Mouse (Mus musculus) lung, embryonic 14.5 days (tissue): Measurements from ENCODE around the gene Phip. TPM values are rescaled to one million over a fixed set of nuclear protein-coding genes. Genes with fewer than 3 reads are reported as not detected.

ENCODE experiments used
- ATAC-seq: fragments of 200-750 bp; cut with Nextera tagmentation; 2 replicates; pipeline ENCODE4 v1.8.0; 2017; ENCODE audit warnings: mild to moderate bottlenecking, moderate TSS enrichment, moderate library complexity; ENCODE audit not compliant: insufficient read depth
- DNase-seq: peaks from one replicate; pipeline ENCODE4 v3.0.0-alpha.2; 2015
- H3K27ac ChIP-seq: fragments of 300-500 bp; sonication (generic); 2 replicates; pipeline ENCODE4 v1.5.1; 2014; ENCODE audit warnings: low read depth, mild to moderate bottlenecking, moderate library complexity
- H3K27me3 ChIP-seq: fragments of 300-500 bp; sonication (generic); 2 replicates; pipeline ENCODE4 v1.6.1; 2014; ENCODE audit warnings: low read length, control low read depth; ENCODE audit not compliant: insufficient read depth
- H3K36me3 ChIP-seq: fragments of 300-500 bp; sonication (generic); 2 replicates; pipeline ENCODE4 v1.6.1; 2014; ENCODE audit warnings: control low read depth; ENCODE audit not compliant: insufficient read depth
- H3K4me1 ChIP-seq: fragments of 300-500 bp; sonication (generic); 2 replicates; pipeline ENCODE4 v1.6.1; 2014; ENCODE audit warnings: antibody characterized with exemption, control low read depth; ENCODE audit not compliant: insufficient read depth
- H3K4me2 ChIP-seq: fragments of 300-500 bp; sonication (generic); 2 replicates; pipeline ENCODE4 v1.6.1; 2014; ENCODE audit warnings: mild to moderate bottlenecking
- H3K4me3 ChIP-seq: fragments of 300-500 bp; sonication (generic); 2 replicates; pipeline ENCODE4 v1.5.1; 2014; ENCODE audit warnings: low read depth, low read length
- H3K9ac ChIP-seq: fragments of 300-500 bp; sonication (generic); 2 replicates; pipeline ENCODE4 v1.6.1; 2014
- H3K9me3 ChIP-seq: fragments of 300-500 bp; sonication (generic); 2 replicates; pipeline ENCODE4 v1.6.1; 2016; ENCODE audit warnings: low read depth, low read length, control low read depth
- CTCF ChIP-seq: IDR thresholded peaks from 2 replicates; pipeline ENCODE4 v1.5.1; 2016; ENCODE audit warnings: antibody characterized with exemption, low read depth
- WGBS: fragments of 180-500 bp; shearing (Covaris S2); extraction: QIAGEN DNeasy Blood & Tissue Kit; methylation state at CpG from one replicate; pipeline ENCODE4 v1.1.7; 2014; 5-methylcytosine and 5-hydroxymethylcytosine counted together
- polyA plus RNA-seq: library from polyadenylated mRNA; unstranded; fragments of >200 nt; fragmentation: Nextera tagmentation; extraction: Ambion mirVana; gene quantifications from 2 replicates; pipeline ENCODE4 v1.2.1, GENCODE M21; 2014

Phip gene
- polyA plus RNA-seq, 1 experiment from 2014 or later = 89.4 TPM

DNA sequence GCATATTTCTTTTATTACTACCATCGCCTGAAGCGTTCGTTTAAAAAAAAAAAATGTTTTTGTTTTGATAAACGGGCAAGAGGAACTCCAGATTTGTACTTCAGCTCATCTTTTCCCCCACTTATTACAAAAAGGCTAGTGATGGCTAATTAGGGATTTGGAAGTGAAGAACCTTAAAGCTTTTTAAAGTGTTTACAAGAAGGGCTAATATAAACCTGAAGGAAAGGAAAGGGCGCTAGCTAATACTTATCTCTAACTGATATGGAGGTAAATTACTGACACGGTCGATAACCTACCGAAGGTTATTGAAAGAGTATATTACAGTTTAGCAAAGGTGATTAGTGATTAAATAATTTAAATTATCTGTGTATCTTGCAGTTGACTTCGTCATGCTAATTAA lies 903 bp upstream of the Phip start:
- H3K27ac ChIP-seq = peak overlapping the region; percentile 99
- H3K9ac ChIP-seq = peak overlapping the region; percentile 98
- peak overlapping the region; percentile 89 for H3K4me3 ChIP-seq
- TF ChIP-seq CTCF = no peak
- H3K9me3 ChIP-seq = no peaks in the 10 kb centered on the region
- DNase-seq (no peak), ATAC-seq (no peak)
- peak overlapping the region; percentile 84 for H3K4me2 ChIP-seq
- H3K27me3 ChIP-seq = no peaks in the 10 kb centered on the region
- H3K4me1 ChIP-seq = no peaks in the 10 kb centered on the region
- no peaks in the 10 kb centered on the region for H3K36me3 ChIP-seq
- 2% methylated on average over 9 of the region's 9 CpGs for WGBS

DNA sequence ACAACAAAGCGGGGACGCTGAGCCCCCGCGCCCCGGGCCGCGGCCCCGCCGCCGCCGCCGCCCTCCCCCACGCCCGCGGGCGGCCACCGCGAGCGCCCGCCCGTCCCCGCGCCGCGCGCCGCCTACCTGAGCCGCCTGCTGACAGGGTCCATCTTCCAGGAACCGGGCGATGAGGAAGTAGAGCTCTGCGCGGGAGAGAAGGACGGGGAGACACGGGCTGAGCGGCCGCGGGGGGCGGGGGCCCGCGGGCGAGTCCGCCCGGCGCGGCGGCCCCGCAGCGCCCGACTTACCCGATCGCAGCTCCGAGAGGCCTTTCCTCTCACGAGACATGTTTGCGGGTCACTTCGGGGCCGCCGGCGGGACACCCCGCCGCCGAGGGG lies 364 bp downstream of the Phip start:
- Histone ChIP-seq H3K4me1 (no peaks in the 10 kb centered on the region), H3K27me3 (no peaks in the 10 kb centered on the region), H3K4me3 (peak overlapping the region; percentile 89), H3K27ac (peak overlapping the region; percentile 99), H3K36me3 (peaks cover 5% of the 10 kb centered on the region; the same call in 1 of the 2 replicates), H3K4me2 (peak overlapping the region; percentile 84), H3K9me3 (no peaks in the 10 kb centered on the region), H3K9ac (peak overlapping the region; percentile 98)
- ATAC-seq (peak; percentile 58), DNase-seq (no peak)
- no peak for TF ChIP-seq CTCF
- WGBS = under 1% methylated on average over 58 of the region's 61 CpGs

DNA sequence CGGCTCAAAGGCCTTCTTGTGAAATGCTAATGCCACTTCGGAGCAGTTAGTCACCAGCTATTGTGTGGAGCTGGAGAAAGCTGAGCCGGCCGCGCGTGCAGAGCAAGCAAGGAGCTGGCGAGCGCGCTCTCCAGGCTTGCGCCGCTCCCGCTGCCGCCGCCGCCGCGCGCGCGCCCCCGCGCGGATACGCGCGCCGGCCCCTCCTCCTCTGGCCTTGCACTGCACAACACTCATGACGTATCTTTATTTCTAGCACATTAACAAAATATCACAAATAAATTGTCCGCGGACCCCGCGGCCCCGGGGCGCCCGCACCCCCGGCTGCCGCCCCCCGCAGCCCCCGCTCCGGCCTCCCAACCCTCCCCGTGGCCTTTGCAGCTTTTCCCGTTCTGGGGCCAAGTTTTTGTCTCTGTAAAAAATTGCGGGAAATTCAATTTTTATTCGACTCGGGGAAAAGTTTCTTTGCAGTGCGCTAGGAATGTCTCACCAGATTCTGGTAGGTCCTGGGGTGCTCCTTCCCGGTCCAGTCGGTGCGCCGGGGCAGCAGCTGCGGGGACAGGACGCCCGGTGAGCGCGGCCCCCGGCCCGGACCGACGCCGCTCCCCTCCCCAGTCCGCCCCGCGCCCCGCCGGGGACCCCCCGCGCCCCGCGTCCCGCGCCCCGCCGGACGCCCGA lies 992 bp downstream of the Phip start:
- peak; percentile 94 for DNase-seq
- H3K4me2 ChIP-seq = peak overlapping the region; percentile 84
- under 1% methylated on average over 72 of the region's 75 CpGs for WGBS
- H3K36me3 ChIP-seq = peaks cover 5% of the 10 kb centered on the region; the same call in 1 of the 2 replicates
- no peaks in the 10 kb centered on the region for H3K4me1 ChIP-seq
- H3K27me3 ChIP-seq = no peaks in the 10 kb centered on the region
- peak overlapping the region; percentile 89 for H3K4me3 ChIP-seq
- peak overlapping the region; percentile 99 for H3K27ac ChIP-seq
- no peaks in the 10 kb centered on the region for H3K9me3 ChIP-seq
- no peak for TF ChIP-seq CTCF
- peak overlapping the region; percentile 98 for H3K9ac ChIP-seq
- ATAC-seq = peak; percentile 87

DNA sequence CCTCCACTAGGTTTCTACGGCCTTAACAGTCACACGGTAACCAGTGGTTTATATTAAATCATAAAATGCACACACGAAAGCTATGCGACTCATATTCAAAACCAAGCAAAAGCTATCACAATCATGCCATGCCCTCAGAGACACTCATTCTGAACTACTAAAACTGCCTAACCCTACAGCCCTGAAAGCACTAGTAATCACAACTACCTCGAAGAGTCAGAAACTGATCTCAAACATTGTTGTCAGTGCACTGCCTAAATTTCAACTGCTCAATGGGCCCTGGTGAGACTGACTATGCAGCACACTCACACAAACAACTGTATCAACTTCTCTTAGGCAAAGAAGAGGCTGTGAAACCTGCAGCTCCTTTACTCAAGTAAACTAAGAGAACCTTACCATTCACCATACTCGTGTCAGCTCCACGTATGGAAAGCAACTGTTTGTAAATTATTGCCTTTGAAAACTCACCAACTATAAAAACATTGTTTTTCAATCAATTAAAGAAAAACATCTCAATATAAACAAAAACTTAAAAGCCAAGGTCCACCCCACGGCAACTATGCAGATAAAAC lies 1.9 kb downstream of the Phip start:
- Histone ChIP-seq H3K9me3 (no peaks in the 10 kb centered on the region), H3K27ac (peak overlapping the region; percentile 99; the same call in 1 of the 2 replicates), H3K27me3 (no peaks in the 10 kb centered on the region), H3K4me3 (peak overlapping the region; percentile 89), H3K9ac (peak overlapping the region; percentile 98), H3K4me1 (no peaks in the 10 kb centered on the region), H3K36me3 (peaks cover 5% of the 10 kb centered on the region; the same call in 1 of the 2 replicates), H3K4me2 (peak overlapping the region; percentile 84)
- ATAC-seq (no peak), DNase-seq (peak; percentile 18)
- WGBS = 15% methylated on average over 8 of the region's 8 CpGs
- no peak for TF ChIP-seq CTCF

DNA sequence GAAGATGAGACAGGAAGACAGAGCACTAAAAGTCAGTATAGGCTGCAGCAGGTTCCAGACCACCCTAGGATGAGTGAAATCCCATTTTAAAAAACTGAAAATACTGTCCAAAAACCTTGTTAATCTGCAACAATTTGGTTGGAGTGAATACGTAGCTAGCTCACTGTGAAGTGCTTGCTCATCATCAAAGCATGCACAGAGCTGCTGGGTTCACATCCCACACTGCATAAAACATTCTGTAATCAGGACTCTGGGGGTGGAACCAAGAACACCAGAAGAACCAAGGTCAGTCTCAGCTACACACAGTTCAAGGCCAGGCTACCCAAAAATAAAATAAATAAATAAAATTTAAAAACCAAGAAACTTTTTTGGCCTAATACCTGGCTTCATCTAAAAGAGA lies 3.9 kb downstream of the Phip start:
- 50% methylated on average over 1 of the region's 1 CpGs for WGBS
- DNase-seq = no peak
- Histone ChIP-seq H3K27me3 (no peaks in the 10 kb centered on the region), H3K9ac (no peak overlapping the region), H3K4me3 (no peak overlapping the region), H3K4me2 (no peak overlapping the region), H3K27ac (no peak overlapping the region; the same call in 1 of the 2 replicates), H3K36me3 (peaks cover 11% of the 10 kb centered on the region; the same call in 1 of the 2 replicates), H3K9me3 (no peaks in the 10 kb centered on the region), H3K4me1 (no peaks in the 10 kb centered on the region)
- no peak for TF ChIP-seq CTCF
- ATAC-seq = no peak

DNA sequence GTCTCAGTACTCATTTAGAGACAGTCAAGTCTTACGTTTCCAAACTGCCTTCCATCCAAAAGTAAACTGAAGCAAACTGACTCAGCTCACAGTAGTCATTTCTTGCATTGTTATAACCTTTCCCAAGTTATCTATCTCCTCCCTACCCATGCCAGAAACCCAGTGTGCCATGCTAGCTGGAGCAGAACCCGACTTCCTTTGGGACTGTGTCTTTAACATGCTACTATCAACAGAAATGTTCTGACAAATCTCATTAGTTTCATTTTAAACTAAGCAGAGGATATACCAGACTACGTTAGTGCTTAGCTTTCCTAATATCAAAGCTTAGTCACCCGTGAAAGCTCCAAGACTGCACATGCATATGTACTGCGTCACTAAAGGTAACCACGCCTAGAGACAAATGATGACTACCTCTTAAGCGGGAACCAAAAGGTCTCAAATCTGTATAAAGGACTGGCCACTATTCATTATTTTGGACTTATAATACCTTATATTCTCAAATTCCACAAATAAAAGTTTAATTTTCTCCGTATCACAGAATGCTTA lies 8.2 kb downstream of the Phip start:
- H3K27ac ChIP-seq = no peak overlapping the region
- H3K27me3 ChIP-seq = no peaks in the 10 kb centered on the region
- no peak for ATAC-seq
- H3K9me3 ChIP-seq = no peaks in the 10 kb centered on the region
- no peak for TF ChIP-seq CTCF
- no peak overlapping the region for H3K4me2 ChIP-seq
- H3K4me3 ChIP-seq = no peak overlapping the region
- no peak overlapping the region for H3K9ac ChIP-seq
- peaks cover 28% of the 10 kb centered on the region for H3K36me3 ChIP-seq
- H3K4me1 ChIP-seq = no peaks in the 10 kb centered on the region
- no peak for DNase-seq
- WGBS = 86% methylated on average over 8 of the region's 8 CpGs

- TF ChIP-seq CTCF = no peak
- Histone ChIP-seq H3K4me3 (no peak overlapping the region), H3K4me2 (no peak overlapping the region), H3K27me3 (no peaks in the 10 kb centered on the region), H3K9me3 (no peaks in the 10 kb centered on the region), H3K27ac (no peak overlapping the region), H3K9ac (no peak overlapping the region), H3K4me1 (no peaks in the 10 kb centered on the region), H3K36me3 (peaks cover 29% of the 10 kb centered on the region)
- ATAC-seq (no peak), DNase-seq (no peak)
- WGBS = 84% methylated on average over 4 of the region's 4 CpGs
Measured at GRCm38 (mm10) chr9:82963981-82964380, 11.3 kb downstream of the Phip start.
